Mouse (Mus musculus) ovary, adult 18-20 months (tissue): ENCODE measurements around the gene Ptges3.
A peak's percentile ranks its signal among the peaks of the same experiment; 100 is the strongest.

Experiments used
- DNase-seq: peaks from one replicate; pipeline ENCODE4 v3.0.0; 2022; ENCODE audit warnings: low spot score, mixed read lengths

The Ptges3 gene

GRCm38 (mm10) chr10:128092506-128093495 lies 34.0 kb downstream of the Ptges3 start:
- peak; percentile 77 for DNase-seq

- DNase-seq = no peak
These were observed 34.9 kb downstream of the Ptges3 start for GRCm38 (mm10) chr10:128093496-128094294.

DNA sequence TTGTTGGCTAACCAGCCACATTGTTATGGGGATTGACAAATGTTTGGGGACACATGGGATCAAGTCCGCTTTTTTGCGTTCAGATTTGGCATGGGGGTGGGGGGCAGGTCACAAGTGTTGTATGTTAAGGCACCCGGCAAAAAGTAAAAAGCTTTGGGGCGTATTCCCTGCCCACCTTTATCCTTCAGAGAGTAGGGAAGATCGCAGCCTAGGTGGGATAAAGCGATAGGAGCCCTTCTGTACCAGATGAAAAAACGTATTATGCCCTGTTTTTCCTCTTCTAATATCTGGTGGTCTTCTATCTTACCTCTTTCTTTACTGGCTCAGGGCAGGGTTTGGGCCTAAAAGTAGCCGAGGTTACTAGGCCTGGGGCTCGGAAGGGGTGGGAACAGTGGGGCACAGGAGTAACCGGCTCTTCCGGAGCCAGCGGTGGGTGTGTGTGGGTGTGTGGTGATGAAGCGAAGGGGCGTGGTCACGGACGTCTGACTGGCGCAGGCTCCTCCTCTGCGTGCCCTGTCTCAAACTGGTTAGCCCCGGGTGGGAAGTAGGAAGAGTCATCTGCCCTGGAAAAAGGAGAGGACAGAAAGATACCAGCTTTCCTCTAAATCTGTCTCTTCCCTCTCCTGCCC lies 35.7 kb downstream of the Ptges3 start:
- peak; percentile 87 for DNase-seq

DNA sequence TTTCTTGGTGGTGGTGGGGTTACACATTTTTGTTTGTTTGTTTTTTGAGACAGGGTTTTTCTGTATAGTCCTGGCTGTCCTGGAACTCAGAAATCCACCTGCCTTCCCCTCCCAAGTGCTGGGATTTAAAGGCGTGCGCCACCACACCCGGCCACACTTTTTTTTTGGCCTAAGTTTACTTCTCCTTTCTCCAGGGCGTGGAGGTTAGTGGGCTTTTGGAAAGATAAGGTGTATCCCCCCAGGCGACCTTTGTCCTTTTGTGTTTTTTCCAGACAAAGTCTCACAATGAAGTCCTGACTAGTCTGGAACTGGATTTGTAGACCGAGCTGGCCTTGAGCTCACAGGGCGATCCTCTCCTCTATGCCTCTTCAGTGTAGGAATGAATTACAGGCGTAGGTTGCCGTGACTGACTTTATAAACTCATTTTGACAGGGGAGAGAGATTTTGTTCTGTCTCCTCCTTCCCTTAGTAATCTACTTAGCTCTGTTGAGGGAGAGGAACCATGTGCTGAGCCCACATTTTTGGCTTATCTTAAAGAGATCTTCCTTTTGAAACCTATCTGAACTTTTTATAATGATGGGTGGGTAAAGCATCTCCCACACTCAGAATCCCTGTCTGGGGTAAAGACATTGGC lies 36.4 kb downstream of the Ptges3 start:
- DNase-seq = no peak

GRCm38 (mm10) chr10:128096313-128096692 lies 37.5 kb downstream of the Ptges3 start:
- DNase-seq = no peak

DNA sequence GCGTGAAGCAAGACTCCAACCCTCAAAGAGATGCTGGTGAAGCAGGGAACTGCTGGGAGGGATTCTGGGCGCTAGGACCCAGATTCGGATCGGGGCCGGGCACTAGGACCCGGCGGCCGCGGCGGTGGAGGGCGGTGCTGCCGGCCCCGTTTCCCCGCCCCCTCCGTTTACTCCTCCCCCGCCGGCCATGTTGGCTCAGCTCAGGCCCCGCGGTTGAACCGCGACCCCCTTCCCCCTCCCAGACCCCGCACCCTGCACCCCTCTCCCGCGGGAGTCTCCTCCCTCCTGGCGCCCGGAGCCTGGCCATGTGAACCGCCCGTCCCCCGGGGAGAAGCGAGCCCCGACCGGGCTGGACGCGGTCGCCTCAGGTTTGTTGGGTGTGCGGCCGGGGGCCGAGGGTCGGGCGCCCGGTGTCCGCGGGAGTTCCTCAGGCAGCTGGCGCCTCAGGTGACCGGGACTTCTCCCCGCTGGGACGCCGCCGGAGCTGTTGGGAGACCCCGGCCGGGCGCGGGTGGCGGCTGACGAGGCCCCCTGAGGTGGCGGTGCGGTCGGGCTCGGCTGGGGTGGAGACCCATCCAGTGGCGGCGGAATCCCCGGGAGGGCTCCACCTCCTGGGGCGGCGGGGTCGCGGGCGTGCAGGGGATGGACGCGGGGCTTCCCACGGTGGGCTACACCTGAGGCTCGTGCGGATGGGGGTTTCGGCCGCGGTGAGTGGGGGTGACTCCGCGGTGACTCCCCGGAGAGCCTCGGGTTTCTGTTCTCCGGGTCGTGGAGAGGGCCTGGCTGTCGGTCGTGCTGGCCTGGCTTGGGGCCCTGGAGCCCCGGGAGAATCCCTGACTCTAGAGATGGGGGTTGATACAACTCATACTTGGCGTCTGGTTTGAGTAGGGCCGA lies 38.2 kb downstream of the Ptges3 start:
- DNase-seq = peak; percentile 54

DNA sequence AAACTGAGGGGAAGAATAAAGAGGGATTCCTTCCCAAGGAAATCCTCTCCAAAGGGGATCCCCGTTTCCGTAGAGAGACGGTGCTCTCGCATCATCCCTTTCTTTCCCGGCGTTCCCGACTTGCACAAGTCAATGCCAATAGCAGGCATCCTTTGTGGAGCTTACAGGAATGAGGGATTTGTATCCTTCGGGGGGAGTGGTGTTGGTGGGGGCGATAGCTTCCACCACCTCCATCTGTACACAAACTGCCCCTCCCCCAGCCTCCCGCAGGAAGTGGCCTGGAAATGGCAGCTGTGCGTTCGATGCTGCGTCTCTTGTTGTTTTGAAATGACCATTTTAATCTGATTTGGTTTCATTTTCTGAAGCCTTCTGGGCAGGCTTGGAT lies 38.8 kb downstream of the Ptges3 start:
- DNase-seq = peak; percentile 15

GRCm38 (mm10) chr10:128110103-128110761 lies 51.5 kb downstream of the Ptges3 start:
- DNase-seq = no peak

DNA sequence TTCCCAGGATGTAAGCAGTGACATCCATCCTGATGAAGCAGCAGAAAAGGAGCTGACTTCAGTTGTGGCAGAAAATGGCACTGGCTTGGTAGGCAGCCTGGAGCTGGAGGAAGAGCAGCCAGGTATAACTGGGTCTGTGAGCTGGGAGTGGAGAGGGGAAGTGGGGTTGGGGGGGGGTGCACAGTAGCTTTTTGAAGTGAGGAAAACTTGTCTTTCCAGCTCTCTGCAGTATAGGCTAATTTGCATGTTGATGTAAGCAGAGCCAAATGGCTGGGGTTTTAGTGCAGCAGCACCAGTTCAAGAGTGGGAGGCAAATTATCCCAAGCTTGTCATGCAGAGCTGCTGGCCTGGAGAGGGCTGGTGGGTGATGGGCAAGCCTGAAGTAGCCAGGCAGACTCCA lies 52.5 kb downstream of the Ptges3 start:
- DNase-seq = no peak

DNA sequence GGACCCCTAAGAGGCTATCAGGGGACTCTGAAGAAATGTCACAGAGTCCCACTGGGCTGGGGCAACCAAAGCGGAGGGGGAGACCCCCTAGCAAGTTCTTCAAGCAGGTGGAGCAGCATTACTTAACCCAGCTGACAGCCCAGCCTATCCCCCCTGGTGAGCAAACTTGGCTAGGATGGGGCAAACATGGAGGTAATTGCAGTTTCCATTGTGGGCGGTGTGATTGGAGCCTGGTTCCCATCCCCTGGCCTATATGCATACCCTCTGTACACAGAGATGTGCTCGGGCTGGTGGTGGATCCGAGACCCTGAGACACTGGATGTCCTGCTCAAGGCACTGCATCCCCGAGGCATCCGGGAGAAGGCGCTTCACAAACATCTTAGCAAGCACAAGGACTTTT lies 65.1 kb downstream of the Ptges3 start:
- no peak for DNase-seq

DNA sequence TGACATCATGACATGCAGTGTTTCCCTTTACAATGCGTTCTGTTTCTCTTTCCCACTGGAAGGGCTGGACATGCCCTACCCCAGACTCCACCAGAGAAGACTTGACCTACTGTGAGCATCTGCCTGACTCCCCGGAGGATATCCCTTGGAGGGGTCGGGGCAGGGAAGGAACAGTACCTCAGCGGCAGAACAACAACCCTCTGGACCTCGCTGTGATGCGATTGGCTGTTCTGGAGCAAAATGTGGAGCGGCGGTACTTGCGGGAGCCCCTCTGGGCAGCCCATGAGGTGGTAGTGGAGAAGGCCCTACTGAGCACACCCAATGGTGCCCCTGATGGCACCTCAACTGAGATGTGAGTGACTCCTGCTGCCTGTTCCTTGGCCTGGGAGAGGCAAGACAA lies 66.1 kb downstream of the Ptges3 start:
- no peak for DNase-seq

DNA sequence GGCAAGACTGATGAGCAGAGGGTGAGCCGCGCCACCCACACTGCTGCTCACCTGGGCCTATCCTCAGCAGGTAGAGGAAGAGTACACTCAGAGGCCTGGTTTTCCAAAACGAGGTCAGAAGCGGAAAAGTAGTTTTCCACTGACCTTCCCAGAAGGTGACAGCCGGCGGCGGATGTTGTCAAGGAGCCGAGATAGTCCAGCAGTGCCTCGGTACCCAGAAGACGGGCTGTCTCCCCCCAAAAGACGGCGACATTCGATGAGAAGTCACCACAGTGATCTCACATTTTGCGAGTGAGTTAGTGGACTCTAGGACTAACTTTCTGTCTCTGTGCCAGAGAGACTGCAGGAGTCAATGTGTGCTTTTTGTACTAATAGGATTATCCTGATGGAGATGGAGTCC lies 67.2 kb downstream of the Ptges3 start:
- no peak for DNase-seq
